Mouse (Mus musculus) layer of hippocampus, postnatal 14 days (tissue): ENCODE measurements around the gene Lpp. TPM values are rescaled to one million over a fixed set of nuclear protein-coding genes. Genes with fewer than 3 reads are reported as not detected.
"Not testable (repeated sequence)": the region's sequence is repeated elsewhere in the genome, so short reads cannot be mapped to it uniquely, and the experiment has no call there.

ENCODE experiments used
- DNase-seq, 2 experiments: peaks; one replicate each; pipeline ENCODE4 v3.0.0; 2021 to 2022; ENCODE audit warnings: low spot score in 2 of 2, mixed read lengths in 1 of 2
- total RNA-seq, 2 experiments: library from RNA; stranded (reverse); gene quantifications; 2 replicates each; pipeline ENCODE4 v1.2.3; 2021

Lpp gene
- total RNA-seq, 2 experiments from 2014 or later: 10.1 to 12.2 TPM

GRCm38 (mm10) chr16:24964311-24964710, 571.0 kb downstream of the Lpp start:
- DNase-seq: no peak

- no peak for DNase-seq
These were observed 571.8 kb downstream of the Lpp start for GRCm38 (mm10) chr16:24965091-24965490.

- no peak for DNase-seq
These were observed 573.2 kb downstream of the Lpp start for GRCm38 (mm10) chr16:24966460-24966859.

- no peak for DNase-seq
These were observed 579.8 kb downstream of the Lpp start for GRCm38 (mm10) chr16:24973009-24973631.

GRCm38 (mm10) chr16:24977771-24978170, 584.5 kb downstream of the Lpp start:
- DNase-seq: no peak

- no peak for DNase-seq
These were observed 584.9 kb downstream of the Lpp start for GRCm38 (mm10) chr16:24978226-24978625.

GRCm38 (mm10) chr16:24979391-24979790, 586.1 kb downstream of the Lpp start:
- DNase-seq: no peak

GRCm38 (mm10) chr16:24982828-24983227, 589.5 kb downstream of the Lpp start:
- peak in 1 of 2 experiments; percentile 56 for DNase-seq

- no peak for DNase-seq
These were observed 597.0 kb downstream of the Lpp start for GRCm38 (mm10) chr16:24990331-24990730.

- peak; percentile 37 to 51 for DNase-seq
These were observed 597.8 kb downstream of the Lpp start for GRCm38 (mm10) chr16:24991059-24991541.

- DNase-seq: no peak
These were observed 598.7 kb downstream of the Lpp start for GRCm38 (mm10) chr16:24991995-24992394.

GRCm38 (mm10) chr16:24992494-24992893, 599.2 kb downstream of the Lpp start:
- DNase-seq: no peak

GRCm38 (mm10) chr16:25010980-25011877, 617.9 kb downstream of the Lpp start:
- DNase-seq: no peak

- DNase-seq: no peak
These were observed 619.6 kb downstream of the Lpp start for GRCm38 (mm10) chr16:25012938-25013337.

- peak; percentile 60 to 91 for DNase-seq
These were observed 623.0 kb downstream of the Lpp start for GRCm38 (mm10) chr16:25016261-25016836.

- DNase-seq: no peak
These were observed 623.7 kb downstream of the Lpp start for GRCm38 (mm10) chr16:25017046-25017445.

- DNase-seq: not testable (repeated sequence)
These were observed 628.5 kb downstream of the Lpp start for GRCm38 (mm10) chr16:25021743-25022359.

GRCm38 (mm10) chr16:25024591-25024990, 631.3 kb downstream of the Lpp start:
- DNase-seq: no peak

- DNase-seq: no peak
These were observed 632.9 kb downstream of the Lpp start for GRCm38 (mm10) chr16:25026191-25026590.

GRCm38 (mm10) chr16:25029548-25029947, 636.2 kb downstream of the Lpp start:
- no peak for DNase-seq

- no peak for DNase-seq
These were observed 644.1 kb downstream of the Lpp start for GRCm38 (mm10) chr16:25037361-25037760.
